Mouse (Mus musculus) adrenal gland, postnatal 4 days (tissue): ENCODE data around the gene Bod1l. TPM values are rescaled to one million over a fixed set of nuclear protein-coding genes. Genes with fewer than 3 reads are reported as not detected.
A peak's percentile ranks its signal among the peaks of the same experiment; 100 is the strongest.

Experiments
- DNase-seq, 2 experiments: peaks; one replicate each; pipeline ENCODE4 v3.0.0; 2021 to 2022; ENCODE audit warnings: low spot score in 2 of 2, mixed read lengths in 2 of 2
- total RNA-seq, 2 experiments: library from RNA; stranded (reverse); gene quantifications; 2 replicates each; pipeline ENCODE4 v1.2.3; 2021

The Bod1l gene
- total RNA-seq, 2 experiments from 2014 or later: 33.7 to 36.9 TPM

- DNase-seq: no peak
Measured at GRCm38 (mm10) chr5:41804643-41805042, 39.5 kb downstream of the Bod1l start.

GRCm38 (mm10) chr5:41801622-41802021, 42.5 kb downstream of the Bod1l start:
- DNase-seq: no peak

DNA sequence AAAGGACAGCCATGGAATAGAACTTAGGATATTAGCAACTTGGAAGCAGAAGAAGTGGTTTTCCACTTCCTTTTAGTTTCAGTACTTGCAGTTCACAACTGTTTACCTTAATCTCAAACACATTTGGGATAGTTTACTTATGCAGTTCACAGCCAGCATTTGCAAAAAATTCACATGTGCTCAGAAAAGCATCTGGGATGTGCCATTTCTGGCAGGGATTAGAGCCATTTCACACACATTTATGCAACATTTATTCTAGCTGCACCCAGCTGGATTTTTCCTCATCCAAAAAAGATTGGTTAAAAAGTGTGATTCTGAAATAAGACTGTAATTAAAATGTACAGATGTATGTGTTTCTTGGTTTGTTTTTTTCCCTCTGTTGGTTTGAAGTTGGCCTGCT, 49.7 kb downstream of the Bod1l start:
- DNase-seq: no peak

DNA sequence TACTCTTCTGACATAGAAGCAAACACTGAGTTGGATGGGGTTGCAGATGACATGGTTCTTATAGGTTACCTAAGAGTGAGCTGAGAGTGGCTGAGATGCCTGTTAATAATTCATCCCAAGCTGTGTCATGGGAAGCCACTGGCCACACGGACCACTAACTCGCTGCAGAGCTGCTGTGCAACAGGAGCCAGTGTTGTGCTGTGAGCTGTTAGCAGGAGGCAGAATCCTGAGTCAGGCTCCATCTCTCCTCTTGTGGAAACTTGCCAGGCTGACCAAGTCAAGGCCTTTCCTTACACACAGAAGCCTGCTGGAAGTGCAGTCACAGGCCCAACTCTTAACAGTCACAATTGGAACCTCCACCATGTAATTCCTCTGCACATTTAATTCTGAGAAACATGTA, 53.6 kb downstream of the Bod1l start:
- DNase-seq: no peak

GRCm38 (mm10) chr5:41788877-41789276, 55.2 kb downstream of the Bod1l start:
- no peak for DNase-seq

GRCm38 (mm10) chr5:41781890-41782289, 62.2 kb downstream of the Bod1l start:
- DNase-seq: no peak

- no peak for DNase-seq
Measured at GRCm38 (mm10) chr5:41780026-41780425, 64.1 kb downstream of the Bod1l start.

GRCm38 (mm10) chr5:41775728-41776127, 68.4 kb downstream of the Bod1l start:
- DNase-seq: no peak

GRCm38 (mm10) chr5:41775273-41775672, 68.8 kb downstream of the Bod1l start:
- DNase-seq: no peak

- DNase-seq: peak; percentile 66 to 70
Measured at GRCm38 (mm10) chr5:41768382-41769040, 75.6 kb downstream of the Bod1l start.

GRCm38 (mm10) chr5:41767296-41768200, 76.6 kb downstream of the Bod1l start:
- no peak for DNase-seq

- no peak for DNase-seq
Measured at GRCm38 (mm10) chr5:41766406-41767010, 77.6 kb downstream of the Bod1l start.

- DNase-seq: no peak
Measured at GRCm38 (mm10) chr5:41765626-41766405, 78.3 kb downstream of the Bod1l start.

- DNase-seq: no peak
Measured at GRCm38 (mm10) chr5:41763731-41764721, 80.1 kb downstream of the Bod1l start, which contains the start of gene Nkx3-2. Gene Nkx3-2 (minus strand): TSS chr5:41764501.

GRCm38 (mm10) chr5:41762947-41763730, 81.0 kb downstream of the Bod1l start:
- no peak for DNase-seq

DNA sequence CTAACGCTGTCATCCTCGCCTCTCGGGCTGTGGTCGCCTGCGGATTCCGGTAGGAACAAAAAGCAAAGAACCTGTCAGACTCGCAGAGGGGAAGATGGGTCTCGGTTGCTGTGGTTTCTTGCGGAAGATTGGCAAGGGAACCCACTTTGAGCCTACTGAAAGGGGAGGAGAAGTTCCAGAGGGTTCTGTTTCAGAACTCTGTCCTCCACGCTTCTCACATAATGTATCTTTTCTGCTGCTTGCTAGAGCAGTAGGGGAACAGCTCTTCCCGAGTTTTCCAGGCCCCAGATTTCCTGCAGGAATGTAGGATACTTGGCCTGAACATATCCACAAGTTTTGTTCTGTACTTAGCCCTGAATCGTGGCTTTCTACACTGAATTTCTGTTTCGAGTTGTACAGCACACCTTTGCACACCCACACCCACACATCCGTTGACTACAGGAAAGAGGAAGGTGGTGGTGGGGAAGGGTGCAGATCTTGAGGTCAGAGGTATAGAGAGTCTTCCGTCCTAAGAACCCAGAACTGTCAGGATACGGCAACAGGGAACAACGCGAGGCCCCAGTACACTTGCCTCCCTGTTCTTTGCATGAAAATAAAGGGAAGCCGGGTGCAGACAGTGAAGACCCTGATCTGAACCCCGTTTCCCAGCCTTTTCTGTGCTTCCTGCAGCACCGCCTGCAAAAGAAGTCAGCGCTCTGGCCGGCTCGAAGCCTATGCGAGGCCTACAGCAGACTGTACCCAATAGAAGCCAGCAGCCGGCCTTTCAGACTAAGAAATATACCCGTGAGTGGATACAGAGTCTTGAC, 81.8 kb downstream of the Bod1l start:
- DNase-seq: no peak

DNA sequence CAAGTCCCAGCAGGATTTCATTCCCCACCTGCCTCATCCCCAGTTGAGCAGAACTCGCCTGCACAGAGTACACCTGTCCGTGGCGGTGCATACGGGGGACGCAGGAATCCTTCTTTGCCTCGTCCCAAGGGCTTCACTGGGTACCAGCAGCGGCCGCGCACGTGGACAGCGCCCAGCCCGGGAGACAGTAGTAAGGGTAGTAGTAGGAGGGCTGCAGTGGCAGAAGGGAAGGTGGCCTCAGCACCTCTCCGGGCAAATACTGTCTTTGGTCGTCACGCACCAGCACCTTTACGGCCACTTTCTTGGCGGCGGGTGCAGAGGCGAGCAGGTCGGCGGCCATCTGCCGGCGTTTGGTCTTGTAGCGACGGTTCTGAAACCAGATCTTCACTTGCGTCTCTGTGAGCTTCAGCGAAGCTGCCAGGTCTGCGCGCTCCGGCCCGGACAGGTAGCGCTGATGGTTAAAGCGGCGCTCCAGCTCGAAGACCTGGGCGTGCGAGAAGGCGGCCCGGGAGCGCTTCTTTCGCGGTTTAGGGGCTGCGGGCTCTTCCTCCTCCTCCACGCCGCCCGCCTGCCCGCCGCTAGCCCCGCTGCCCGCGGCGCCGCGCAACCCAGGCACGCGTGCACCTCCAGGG, 82.5 kb downstream of the Bod1l start:
- no peak for DNase-seq
